Mouse (Mus musculus) heart, adult 8-10 months (tissue): Measurements from ENCODE around the gene Gm20696. TPM values are rescaled to one million over a fixed set of nuclear protein-coding genes. Genes with fewer than 3 reads are reported as not detected.

ENCODE experiments used
- DNase-seq: peaks from one replicate; pipeline ENCODE4 v3.0.0; 2022; ENCODE audit warnings: low spot score
- total RNA-seq, 4 experiments: library from RNA; stranded (reverse); gene quantifications; 2 replicates each; pipeline ENCODE4 v1.2.4; 2022

Gene Gm20696
- total RNA-seq, 4 experiments from 2014 or later, result 0.72 to 2.2 (median 1.6) TPM

DNA sequence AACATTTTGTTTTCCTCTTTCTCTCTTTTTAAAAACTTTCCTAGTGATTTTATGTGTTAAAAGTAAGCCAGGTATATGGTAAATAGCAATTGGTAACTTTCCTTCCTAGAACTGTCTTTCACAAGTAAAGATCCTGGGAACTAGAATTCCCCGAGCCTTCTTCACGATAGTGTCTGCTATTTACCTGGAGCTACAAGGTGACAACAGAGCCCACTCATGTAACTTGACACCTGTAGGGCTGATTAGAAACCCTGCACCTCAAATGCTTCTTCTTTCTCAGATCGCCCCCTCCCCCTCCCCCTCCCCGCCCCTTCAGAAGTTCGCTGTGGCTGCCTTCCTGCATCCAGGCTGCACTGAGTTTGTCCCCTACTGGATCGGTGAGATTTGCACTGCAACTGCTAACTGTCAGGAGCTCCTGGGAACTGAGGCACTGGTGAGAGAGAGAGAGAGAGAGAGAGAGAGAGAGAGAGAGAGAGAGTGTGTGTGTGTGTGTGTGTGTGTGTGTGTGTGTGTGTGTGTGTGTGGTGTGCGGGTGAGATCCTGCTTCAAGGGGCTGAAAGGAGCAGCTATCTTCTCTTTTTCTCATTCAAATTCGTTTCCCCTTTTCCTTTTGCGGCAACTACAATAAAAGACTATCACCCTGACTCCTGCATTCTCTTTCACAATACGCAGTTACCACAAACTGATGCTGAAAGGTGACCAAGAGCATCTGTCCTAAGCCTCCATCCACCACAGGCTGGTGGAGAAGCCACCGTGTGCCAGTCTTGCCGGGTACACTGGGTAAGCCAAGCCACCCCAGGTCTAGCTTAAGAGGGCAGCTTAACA, 403.3 kb downstream of the Gm20696 start:
- DNase-seq, result no peak

DNA sequence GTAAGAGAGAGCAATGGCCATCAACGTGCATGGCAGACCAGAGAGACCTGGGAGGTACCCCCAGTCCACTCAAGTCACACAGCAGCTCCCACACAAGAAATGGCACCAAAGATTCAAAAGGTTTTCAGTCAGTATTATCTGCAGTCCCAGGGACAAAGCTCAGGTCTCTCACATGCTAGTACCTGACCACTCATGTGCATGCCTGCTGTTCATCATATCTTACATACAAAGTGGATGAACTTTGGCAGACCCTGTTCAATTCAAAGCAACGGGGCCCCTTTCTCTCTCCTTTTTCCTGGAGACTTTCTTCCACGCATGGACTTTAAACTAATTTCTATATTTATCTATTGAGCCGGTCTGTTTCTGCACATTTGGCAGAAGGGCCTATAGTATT, 404.9 kb downstream of the Gm20696 start:
- no peak for DNase-seq

DNA sequence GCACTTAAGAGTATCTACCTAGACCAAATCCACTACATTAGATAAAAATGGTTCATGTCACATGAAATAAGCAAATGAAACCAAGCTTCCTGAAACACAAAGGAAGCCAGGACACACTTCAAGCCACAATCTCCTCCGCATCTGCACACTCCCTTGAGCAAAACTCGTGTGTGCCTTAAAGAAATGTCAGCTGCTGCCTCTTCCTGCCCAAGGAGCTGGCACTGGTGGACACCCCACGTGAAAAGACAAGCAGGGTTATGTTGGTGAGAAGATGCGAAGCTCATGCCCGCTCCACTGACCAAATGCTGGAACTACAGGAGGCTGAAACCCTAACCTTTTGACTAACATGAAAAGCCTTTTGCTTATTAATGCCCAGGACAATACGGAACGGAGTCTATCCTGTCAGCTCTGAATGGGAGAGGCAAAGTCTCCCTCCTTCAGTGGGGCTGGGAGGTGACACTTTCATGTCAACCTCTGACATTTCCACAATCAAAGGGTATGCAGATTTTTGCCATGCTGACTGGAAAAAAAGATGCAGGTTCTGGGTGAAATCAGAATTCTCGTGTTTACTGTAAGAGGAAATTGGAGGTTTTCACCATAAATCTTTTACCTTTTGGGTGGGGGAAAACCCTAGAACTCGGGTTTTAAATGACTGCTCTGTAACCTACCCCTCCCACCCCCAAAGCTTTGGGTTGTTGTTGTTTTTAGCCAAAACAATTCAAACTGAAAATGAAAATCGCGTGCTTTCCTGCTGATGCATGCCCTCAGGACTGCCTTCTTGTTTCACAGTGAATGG, 405.5 kb downstream of the Gm20696 start:
- DNase-seq, result no peak

DNA sequence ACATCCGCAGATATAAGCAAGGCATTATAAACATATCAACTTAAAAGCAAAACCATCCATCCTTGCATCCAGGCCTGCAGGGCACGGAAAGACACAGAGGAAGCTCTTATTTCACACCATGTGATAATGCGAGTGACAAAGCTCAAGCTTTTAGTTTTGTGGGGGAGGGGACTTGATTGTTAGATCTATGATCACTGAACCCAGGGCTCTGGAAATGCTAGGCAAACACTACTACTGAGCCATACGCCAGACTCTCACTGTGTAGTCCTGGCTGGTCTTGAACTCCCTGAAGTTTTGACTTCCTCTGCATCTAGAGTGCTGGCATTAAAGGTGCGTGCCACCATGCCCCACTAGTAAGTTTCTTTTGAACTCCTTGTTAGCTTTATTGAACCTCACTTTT, 408.3 kb downstream of the Gm20696 start:
- no peak for DNase-seq

DNA sequence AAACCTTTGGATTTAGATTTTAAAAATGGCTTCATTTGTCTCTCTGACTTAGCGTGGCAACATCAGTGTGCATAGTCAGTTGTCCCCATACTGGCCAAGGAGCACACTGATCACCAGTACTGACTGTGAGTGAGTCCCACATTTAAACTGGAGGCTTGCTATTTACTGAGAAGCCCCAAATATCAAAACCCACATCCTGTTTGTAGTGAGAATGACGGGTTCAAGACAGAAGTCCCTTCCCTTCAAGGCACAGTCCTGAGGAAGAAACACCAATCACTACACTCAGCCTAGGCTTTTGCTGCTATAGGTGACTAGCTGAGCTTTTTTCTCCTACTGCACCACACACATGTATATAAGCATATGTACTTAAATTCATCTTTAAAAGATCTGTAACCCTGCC, 408.9 kb downstream of the Gm20696 start:
- no peak for DNase-seq

DNA sequence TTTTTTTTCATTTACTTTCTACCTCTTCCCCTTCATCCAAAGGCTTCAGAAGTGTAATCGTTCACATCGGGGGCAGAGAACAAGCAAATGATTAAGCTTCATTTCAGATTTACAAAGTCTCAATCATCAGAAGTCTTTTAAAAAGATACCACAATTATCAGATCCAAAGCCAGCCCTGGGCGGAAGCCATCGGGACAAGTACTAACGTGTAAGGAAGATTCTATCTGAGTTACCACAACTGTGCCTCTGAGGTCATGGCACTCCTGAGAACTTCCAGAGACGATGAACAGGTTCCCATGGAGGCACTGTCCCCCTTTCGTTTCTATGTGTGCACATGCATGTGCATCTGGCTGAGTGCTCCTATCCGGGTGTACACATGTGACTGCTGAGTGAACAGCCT, 413.3 kb downstream of the Gm20696 start:
- DNase-seq, result no peak

DNA sequence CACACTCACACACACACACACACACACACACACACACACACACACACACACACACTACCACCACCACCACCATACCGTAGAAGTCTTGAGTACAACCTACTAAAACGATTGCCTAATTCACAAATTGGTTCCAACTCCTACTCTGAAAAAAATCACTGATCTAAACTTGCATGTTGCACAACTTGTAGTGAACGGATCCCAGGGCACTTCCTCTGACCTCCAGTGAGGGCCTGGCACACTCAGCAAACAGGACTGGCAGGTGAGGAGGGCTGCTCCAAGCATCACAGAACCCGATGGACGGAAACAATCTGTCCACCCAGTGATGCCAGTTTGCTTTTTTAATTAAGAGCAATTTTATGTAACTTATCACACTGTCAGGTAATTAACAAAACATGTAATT, 413.8 kb downstream of the Gm20696 start:
- DNase-seq, result no peak

DNA sequence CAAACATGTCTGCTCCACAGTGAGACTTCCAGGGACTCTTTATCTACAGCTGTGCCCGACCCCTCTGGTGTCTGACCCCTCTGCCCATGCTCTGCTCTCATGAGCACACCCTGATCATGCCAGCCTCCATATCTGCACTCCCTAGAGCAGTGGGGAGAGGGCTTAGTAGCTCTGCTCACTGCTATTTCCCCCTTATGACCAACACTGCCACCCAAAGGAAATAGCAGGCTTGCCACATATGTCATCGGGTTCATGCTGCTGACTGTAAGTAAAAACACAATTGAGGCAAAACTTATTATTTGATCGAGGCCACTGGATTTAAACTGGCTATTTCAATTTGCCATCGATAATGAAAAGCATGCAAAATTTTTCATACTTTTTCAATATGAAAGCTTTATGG, 414.7 kb downstream of the Gm20696 start:
- DNase-seq, result no peak

DNA sequence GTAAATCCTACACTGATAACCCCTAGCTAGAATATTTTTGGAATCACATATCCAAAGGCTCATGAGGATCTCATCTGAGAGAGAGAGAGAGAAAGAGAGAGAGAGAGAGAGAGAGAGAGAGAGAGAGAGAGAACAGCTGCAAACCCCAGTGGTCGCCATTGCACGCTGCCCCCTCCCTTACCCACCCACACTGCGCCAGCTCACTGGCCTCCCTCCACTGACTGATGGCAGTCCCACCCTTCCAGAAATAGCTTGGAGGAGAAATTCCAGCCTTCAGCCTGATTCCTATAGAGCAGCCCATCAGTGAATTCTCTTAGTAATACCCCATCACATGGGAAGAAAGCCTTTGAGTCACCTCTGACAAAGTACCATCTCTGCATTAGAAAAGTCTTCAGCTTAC, 415.4 kb downstream of the Gm20696 start:
- DNase-seq, result no peak

DNA sequence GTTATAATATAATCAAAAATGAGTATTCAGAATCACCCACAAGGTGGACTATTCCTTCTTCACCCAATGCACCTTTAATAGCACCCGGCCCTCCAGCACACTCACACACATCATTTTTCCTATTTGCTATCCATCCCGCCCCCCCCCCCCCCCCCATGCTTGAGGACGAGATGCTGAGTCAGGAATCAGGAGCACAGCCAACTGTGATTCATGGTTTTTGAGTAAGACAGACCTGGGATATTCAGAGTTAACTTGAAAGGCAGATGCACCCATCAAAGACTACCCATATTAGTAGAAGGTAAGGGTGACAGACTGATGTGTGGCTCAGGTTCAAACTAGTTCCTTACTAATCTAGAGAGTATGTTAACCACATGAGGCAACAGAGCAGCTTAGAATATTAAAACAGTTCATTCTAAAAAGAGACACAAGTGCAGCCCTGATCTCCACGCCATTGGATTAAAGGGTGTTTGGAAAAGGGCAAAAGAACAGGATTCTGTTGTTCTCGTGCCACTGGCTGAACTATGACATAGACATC, 417.0 kb downstream of the Gm20696 start:
- DNase-seq, result no peak

DNA sequence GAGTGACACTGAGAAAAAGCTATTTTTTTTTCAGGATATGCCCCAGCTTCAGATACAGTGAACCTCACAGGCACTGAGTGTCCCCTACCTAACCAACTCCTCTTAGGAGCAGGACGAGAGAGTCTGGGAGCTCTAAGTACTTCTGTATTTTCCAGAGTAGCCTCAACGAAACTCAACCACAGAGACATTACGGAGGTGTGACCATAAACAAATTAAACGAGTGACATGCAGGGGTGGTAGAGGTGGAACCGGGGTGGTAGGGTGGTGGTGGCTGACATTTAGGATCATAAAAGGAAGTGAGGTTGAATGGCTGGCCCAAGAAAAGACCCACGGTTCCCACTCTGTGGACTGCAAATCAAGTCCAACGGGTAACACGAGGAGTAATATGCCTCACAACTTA, 418.2 kb downstream of the Gm20696 start:
- no peak for DNase-seq

DNA sequence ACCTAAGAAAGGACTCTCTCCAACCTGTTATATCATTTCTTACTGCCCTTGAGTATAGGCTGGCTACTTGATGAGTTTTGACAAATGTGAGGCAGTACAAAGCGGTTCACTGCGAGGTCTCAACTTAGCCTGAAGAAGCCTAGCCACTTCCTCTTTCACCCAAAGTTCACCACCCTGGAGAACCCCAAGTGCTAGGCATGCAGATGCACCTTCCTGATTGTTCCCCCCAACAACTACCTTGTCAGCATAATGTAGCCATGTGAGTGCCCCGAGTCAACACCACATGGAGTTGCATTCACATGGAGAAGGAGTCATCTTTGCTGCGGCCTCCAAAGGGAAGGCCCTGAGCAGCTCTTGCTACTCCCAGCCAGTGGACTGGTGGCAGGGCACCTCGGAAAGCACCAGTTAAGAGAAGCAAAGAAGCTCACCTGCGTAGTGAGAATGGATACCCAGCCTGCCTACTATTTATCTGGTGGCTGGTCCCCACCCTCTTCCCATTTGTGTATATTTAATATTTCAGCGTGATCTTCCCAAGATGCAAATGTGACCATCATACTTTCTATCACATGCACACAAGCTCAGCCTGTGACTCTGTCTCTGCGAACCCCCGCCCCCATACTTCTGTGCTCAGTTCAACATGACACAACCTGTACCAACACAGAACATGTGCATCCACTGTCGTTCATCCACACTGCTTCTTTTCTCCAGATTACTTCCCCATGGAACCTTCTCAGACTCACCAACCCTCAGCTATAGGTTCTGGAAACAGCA, 424.8 kb downstream of the Gm20696 start:
- DNase-seq, result no peak

DNA sequence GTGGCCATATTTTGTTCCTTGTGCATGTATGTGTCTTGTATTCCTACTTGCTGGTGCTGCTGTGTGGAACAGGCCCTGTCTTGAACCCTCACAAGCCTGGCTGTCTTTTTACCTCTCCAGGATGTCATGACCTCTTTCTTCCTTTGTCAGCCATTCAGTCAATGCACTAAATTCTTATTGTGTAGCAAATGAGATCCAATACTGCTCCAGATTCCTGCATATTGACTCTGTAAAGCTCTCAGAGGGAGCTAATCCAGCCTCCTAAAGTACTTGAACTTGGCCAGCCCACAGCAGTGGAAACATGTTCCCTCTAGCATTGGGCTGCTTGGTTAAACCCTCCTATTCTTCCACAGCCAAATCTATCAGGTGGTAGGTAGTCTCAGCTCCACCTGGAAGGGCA, 425.8 kb downstream of the Gm20696 start:
- DNase-seq, result no peak

DNA sequence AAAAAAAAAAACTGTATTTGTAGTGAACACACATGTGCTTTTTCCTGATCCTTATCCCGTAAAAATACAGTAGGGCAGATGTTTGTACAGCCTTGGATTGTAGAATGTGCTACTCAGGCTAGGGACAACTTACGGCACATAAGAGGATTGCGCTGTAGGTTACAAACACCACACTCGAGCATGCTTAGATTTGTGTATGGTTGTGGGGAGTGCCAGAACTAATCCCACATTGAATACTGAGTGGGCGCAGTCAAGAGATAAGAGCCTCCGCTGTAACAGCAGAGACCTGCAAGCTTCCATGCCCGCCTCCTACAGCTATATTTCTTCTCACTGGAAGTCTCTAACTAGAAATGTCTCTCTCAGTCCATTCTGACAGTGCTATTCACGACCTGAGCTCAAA, 431.0 kb downstream of the Gm20696 start:
- no peak for DNase-seq

DNA sequence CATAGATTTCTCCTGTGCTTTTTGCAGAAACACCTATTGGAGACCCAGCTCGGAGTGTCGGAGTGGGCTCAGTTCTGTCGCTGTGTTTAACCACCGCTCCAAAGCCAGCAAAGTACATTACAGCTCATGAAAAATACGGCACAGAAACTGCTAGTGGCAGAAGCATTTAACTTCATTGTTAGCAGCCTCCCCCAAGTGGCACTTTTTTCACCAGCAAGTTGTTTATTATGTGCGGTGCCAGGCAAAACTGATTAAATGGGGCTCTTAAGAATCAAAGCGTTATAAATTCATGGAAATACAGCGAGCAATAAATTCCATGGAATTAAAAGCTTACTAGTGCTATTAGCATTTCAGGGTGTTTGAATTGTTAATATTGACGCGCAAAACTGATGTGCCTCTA, 433.2 kb downstream of the Gm20696 start:
- no peak for DNase-seq

DNA sequence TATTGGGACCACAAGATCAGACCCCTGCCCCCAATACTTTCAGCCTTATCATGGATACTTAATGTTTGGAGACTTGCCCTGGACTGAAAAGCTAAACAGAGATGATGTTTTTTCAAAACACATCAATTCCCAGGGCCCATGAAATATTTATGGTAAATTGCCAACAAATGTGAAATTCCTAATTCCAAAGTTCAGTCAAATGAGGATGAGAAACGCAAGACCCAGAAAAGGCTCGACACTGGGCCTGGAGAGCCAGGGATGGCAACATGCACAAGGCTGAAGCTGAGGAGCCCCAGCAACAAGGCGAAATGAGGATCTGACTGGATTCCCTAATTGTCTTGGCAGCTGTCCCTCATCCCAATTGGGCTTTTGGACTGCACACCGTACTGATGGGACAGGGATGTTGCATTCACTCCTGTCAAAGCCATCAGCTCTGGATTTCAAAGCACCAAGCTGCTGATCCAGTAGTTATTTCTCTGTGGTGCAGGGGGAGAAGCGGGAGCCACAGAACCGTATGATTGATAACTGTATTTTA, 438.2 kb downstream of the Gm20696 start:
- peak; percentile 16 for DNase-seq

DNA sequence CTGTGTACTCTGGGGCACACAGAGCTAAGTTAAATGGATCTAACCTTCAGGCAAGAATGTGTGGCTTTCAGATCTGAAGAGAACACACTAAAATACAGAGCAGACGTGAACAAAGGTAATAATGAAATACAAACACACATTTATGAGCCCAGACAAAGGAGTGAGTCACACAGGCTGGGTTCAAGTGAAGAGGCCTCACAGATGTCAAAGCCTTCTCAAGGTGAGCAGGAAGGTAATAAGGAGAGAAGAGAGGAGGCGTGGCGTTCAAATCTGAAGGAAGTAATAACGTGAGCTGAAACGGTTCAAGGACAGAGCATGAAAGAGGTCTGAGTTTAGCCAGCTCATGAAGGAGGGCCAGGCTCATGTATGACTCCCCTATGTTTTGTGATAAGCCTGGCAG, 445.4 kb downstream of the Gm20696 start:
- DNase-seq, result no peak

DNA sequence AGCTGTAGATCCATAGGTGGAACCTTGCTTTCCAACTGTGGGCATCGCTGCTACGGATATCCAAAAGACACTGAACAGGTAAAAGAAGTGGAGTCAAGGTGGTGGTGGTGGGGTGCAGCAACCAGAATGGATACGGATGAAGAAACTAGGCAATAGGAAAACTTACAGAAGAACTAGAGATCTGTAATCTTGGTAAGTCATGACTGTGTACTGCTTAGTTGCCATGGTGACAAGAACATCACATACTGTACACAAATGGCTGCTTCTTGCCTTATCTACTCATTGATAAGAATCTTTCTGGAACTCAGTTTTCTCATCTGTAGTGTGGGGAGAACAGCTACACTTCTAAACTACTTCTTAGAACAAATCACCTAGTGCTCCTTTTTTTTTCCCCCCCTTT, 446.1 kb downstream of the Gm20696 start:
- DNase-seq, result no peak

DNA sequence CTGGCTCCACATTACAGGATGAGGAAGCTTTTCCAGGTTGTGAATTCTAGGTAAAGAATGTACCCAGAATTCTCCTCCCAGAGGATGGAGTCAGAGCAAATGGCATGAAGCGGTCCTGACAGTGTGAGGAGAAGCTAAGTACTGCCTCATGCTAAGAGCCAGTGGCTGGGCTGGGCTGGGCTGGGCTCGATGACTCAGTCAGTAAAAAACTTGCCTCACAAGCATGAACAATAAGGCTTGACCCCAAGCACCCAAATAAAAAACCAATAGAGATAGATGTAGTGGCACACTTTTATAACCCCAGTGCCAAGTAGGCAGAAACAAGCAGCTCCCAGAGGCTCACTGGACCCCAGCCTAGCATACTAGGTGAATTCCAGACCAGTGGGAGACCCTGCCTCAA, 448.8 kb downstream of the Gm20696 start:
- DNase-seq, result no peak

DNA sequence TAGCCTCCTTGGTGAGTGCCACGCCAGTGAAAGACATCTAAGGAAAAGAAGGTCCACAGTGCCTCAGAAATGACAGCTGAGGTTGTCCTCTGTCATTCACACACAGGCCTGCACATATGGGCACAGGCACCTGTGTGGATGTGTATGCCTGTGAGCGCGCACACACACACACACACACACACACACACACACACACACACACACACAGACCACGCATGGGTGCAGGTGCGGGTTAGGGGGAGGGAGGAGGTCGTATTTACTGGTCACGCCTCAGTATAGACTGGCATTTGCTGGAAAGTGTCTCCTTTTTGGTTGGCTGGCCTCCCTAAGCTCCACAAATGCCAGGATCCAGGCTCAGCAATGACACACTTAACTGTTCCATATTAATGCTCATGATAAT, 449.4 kb downstream of the Gm20696 start:
- DNase-seq, result no peak

DNA sequence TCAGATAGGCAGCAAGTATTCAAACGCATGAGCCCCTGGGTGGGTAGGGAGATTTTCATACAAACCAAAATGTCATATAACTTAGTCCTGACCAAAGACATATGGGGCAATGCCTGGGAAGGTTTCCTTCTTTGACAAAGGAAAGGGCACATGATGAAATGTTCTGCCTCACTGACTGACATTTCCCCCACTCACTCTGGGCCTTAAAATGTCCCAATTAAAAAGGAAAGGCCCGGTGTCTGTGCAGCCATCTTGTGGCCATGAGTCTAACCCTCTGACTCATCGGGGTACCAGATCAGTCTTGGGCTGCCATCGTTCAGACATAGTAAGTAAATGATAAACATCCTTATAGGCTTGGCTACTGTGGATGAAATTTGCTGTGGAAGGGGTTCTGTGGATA, 454.1 kb downstream of the Gm20696 start:
- DNase-seq, result no peak
